Comparison of ENCODE assay signal across 13 mouse cellular contexts in genomic region chr10:94940061-94940460, GRCm38 (mm10). TPM values are rescaled to one million over a fixed set of nuclear protein-coding genes. Genes with fewer than 3 reads are reported as not detected.
DNase-seq lines count a peak whose midpoint lies in the region; ATAC-seq and TF ChIP-seq lines count a peak whose summit lies in the region.
"Had no signal": no experiment of that assay in that cellular context is flagged by ENCODE, and none has a peak within 500 bp of the region (broad histone marks: within the 10 kb centered on the region; RNA-seq: fewer than 3 reads in every experiment).

No protein-coding gene starts in this region.

- no peak for TF ChIP-seq POLR2A in thymus, adult 2 months (IDR thresholded peaks at IDR 0.05; ENCODE audit: control insufficient read depth, extremely low read depth, insufficient read depth, low read length, poor library complexity)

- H3K27me3 ChIP-seq in lung, embryonic 14.5 days (ENCODE audit: insufficient read depth, low read length) = peaks cover 21% of the 10 kb centered on the region
- H3K27me3 ChIP-seq in forebrain, embryonic 12.5 days = peaks cover 16% of the 10 kb centered on the region
- no peaks in the 10 kb centered on the region for H3K27me3 ChIP-seq in hindbrain, postnatal 0 days (ENCODE audit: insufficient read depth, low read length)
- H3K27me3 ChIP-seq in midbrain, postnatal 0 days (ENCODE audit: insufficient read depth, low read length) = no peaks in the 10 kb centered on the region
- H3K27me3 ChIP-seq in thymus, adult 2 months (ENCODE audit: control insufficient read depth, insufficient read depth, low read length) = peaks cover 8% of the 10 kb centered on the region

- no peak for TF ChIP-seq CTCF in lung, embryonic 14.5 days (IDR thresholded peaks at IDR 0.05; ENCODE audit: low read depth)
- TF ChIP-seq CTCF in hindbrain, postnatal 0 days (IDR thresholded peaks at IDR 0.05; ENCODE audit: low read depth) = no peak
- no peak for TF ChIP-seq CTCF in midbrain, postnatal 0 days (IDR thresholded peaks at IDR 0.05)
- no peak for TF ChIP-seq CTCF in thymus, adult 2 months (IDR thresholded peaks at IDR 0.05; ENCODE audit: borderline replicate concordance, control insufficient read depth, extremely low read depth, insufficient read depth, low read length, poor library complexity)

- H3K27ac ChIP-seq in lung, embryonic 14.5 days (ENCODE audit: low read depth) = no peak overlapping the region
- H3K27ac ChIP-seq in forebrain, embryonic 12.5 days = no peak overlapping the region
- H3K27ac ChIP-seq in hindbrain, postnatal 0 days = no peak overlapping the region
- H3K27ac ChIP-seq in midbrain, postnatal 0 days (ENCODE audit: low read depth, low read length) = peak overlapping the region; percentile 62
- no peak overlapping the region for H3K27ac ChIP-seq in thymus, adult 2 months (ENCODE audit: control insufficient read depth, insufficient read depth, low read length)
- H3K27ac ChIP-seq: liver, embryonic 14.5 days had no signal

- no peaks in the 10 kb centered on the region for H3K9me3 ChIP-seq in lung, embryonic 14.5 days (ENCODE audit: low read depth, low read length)
- H3K9me3 ChIP-seq in forebrain, embryonic 12.5 days = no peaks in the 10 kb centered on the region
- H3K9me3 ChIP-seq in hindbrain, postnatal 0 days (ENCODE audit: low read length) = no peaks in the 10 kb centered on the region
- H3K9me3 ChIP-seq in midbrain, postnatal 0 days (ENCODE audit: low read length) = no peaks in the 10 kb centered on the region

- peak; percentile 59 for DNase-seq in lung, embryonic 14.5 days
- DNase-seq in lung, postnatal 25 days (ENCODE audit: low spot score) = no peak
- DNase-seq in hindbrain, postnatal 0 days (ENCODE audit: low spot score) = no peak
- DNase-seq in midbrain, postnatal 0 days (ENCODE audit: low spot score) = no peak
- DNase-seq in thymus, adult 2 months = no peak
- no peak for DNase-seq in urinary bladder, postnatal 36 days (ENCODE audit: low spot score in 2 of 2)
- no peak for DNase-seq in left cerebral cortex, adult 11 months (ENCODE audit: low spot score)
- DNase-seq: gastrocnemius, postnatal 14 days; heart, postnatal 10 days; kidney, adult 8-10 months had no signal

- H3K9ac ChIP-seq in lung, embryonic 14.5 days = no peak overlapping the region
- H3K9ac ChIP-seq in forebrain, embryonic 12.5 days = peak overlapping the region; percentile 29; the same call in 1 of the 2 replicates
- H3K9ac ChIP-seq in hindbrain, postnatal 0 days (replicated peaks; ENCODE audit: low read length) = peak overlapping the region; percentile 9; the same call in 1 of the 2 replicates
- H3K9ac ChIP-seq in midbrain, postnatal 0 days (replicated peaks; ENCODE audit: low read length, poor library complexity, severe bottlenecking) = peak overlapping the region; percentile 51; the same call in 1 of the 2 replicates
- H3K9ac ChIP-seq: liver, embryonic 14.5 days had no signal

- 43% methylated on average over 2 of the region's 2 CpGs for WGBS in lung, embryonic 14.5 days
- 20% methylated on average over 2 of the region's 2 CpGs for WGBS in forebrain, embryonic 12.5 days
- 40% methylated on average over 2 of the region's 2 CpGs for WGBS in hindbrain, postnatal 0 days
- 15% methylated on average over 2 of the region's 2 CpGs for WGBS in midbrain, postnatal 0 days
- WGBS in thymus, adult 2 months = 87% methylated on average over 2 of the region's 2 CpGs

- no peak overlapping the region for H3K4me2 ChIP-seq in lung, embryonic 14.5 days
- peak overlapping the region; percentile 87 for H3K4me2 ChIP-seq in forebrain, embryonic 12.5 days
- H3K4me2 ChIP-seq in hindbrain, postnatal 0 days (ENCODE audit: low read depth, low read length) = peak overlapping the region; percentile 84
- H3K4me2 ChIP-seq in midbrain, postnatal 0 days (ENCODE audit: low read depth, low read length, poor library complexity, severe bottlenecking) = peak overlapping the region; percentile 77

- no peak overlapping the region for H3K4me3 ChIP-seq in lung, embryonic 14.5 days (ENCODE audit: low read depth, low read length)
- peak overlapping the region; percentile 10; the same call in 1 of the 2 replicates for H3K4me3 ChIP-seq in forebrain, embryonic 12.5 days (replicated peaks)
- H3K4me3 ChIP-seq in hindbrain, postnatal 0 days (ENCODE audit: low read length) = peak overlapping the region; percentile 88; the same call in 1 of the 2 replicates
- peak overlapping the region; percentile 92 for H3K4me3 ChIP-seq in midbrain, postnatal 0 days (ENCODE audit: low read depth, low read length)
- H3K4me3 ChIP-seq in thymus, adult 2 months (ENCODE audit: control insufficient read depth, insufficient read depth, low read length) = no peak overlapping the region
- H3K4me3 ChIP-seq: myocyte had no signal

- 0 out of 2 replicates have a peak, but pooled peaks cover 4% of the 10 kb centered on the region for H3K4me1 ChIP-seq in lung, embryonic 14.5 days (ENCODE audit: insufficient read depth)
- peaks cover 41% of the 10 kb centered on the region for H3K4me1 ChIP-seq in forebrain, embryonic 12.5 days
- peaks cover 16% of the 10 kb centered on the region for H3K4me1 ChIP-seq in hindbrain, postnatal 0 days (ENCODE audit: insufficient read depth, low read length)
- peaks cover 7% of the 10 kb centered on the region; the same call in 1 of the 2 replicates for H3K4me1 ChIP-seq in midbrain, postnatal 0 days (ENCODE audit: insufficient read depth, low read length)
- H3K4me1 ChIP-seq in thymus, adult 2 months (replicated peaks; ENCODE audit: control insufficient read depth, insufficient read depth, low read length) = peaks cover 18% of the 10 kb centered on the region

- H3K36me3 ChIP-seq in lung, embryonic 14.5 days (ENCODE audit: insufficient read depth) = no peaks in the 10 kb centered on the region
- no peaks in the 10 kb centered on the region for H3K36me3 ChIP-seq in forebrain, embryonic 12.5 days (replicated peaks)
- no peaks in the 10 kb centered on the region for H3K36me3 ChIP-seq in hindbrain, postnatal 0 days (ENCODE audit: insufficient read depth, low read length)
- H3K36me3 ChIP-seq in midbrain, postnatal 0 days (ENCODE audit: insufficient read depth, low read length) = no peaks in the 10 kb centered on the region
- H3K36me3 ChIP-seq in thymus, adult 2 months (ENCODE audit: control insufficient read depth, insufficient read depth, low read length) = no peaks in the 10 kb centered on the region

- ATAC-seq in lung, embryonic 14.5 days (ENCODE audit: insufficient read depth) = no peak
- ATAC-seq in forebrain, embryonic 12.5 days (ENCODE audit: low FRiP score) = no peak
- ATAC-seq in hindbrain, postnatal 0 days = no peak
- no peak for ATAC-seq in midbrain, postnatal 0 days (ENCODE audit: low FRiP score)

RNA-seq across cellular contexts. Expression of gene Plxnc1, which starts 4.6 kb away (rescaled TPM):
- 10.9 and 11.7 TPM in 2 replicates for polyA plus RNA-seq in lung, embryonic 14.5 days (2014; fragmentation: Nextera tagmentation; extraction: Ambion mirVana)
- 7.3 and 8.8 TPM in 2 replicates for polyA plus RNA-seq in forebrain, embryonic 12.5 days (2016; fragmentation: Nextera tagmentation; extraction: Ambion mirVana)
- total RNA-seq in hindbrain, postnatal 0 days (2014; rRNA removed) = 54.2 and 54.5 TPM in 2 replicates
- polyA plus RNA-seq in hindbrain, postnatal 0 days (2015; fragmentation: Nextera tagmentation; extraction: Ambion mirVana) = 8.7 and 9.9 TPM in 2 replicates
- total RNA-seq in midbrain, postnatal 0 days (2014; rRNA removed) = 78.5 and 79.5 TPM in 2 replicates
- 11.2 and 12.9 TPM in 2 replicates for polyA plus RNA-seq in midbrain, postnatal 0 days (2015; fragmentation: Nextera tagmentation; extraction: Ambion mirVana)
- 8.7 and 9.2 TPM in 2 replicates for polyA plus RNA-seq in thymus, adult 2 months (2012; rRNA removed)
- polyA plus RNA-seq: myocyte had no signal

Comparison
In these comparisons a context has a peak if more than half of its experiments do, and no peak if none do; other contexts are left out.
1. H3K4me3 ChIP-seq: peak in forebrain, embryonic 12.5 days (single experiment), hindbrain, postnatal 0 days (single experiment) and midbrain, postnatal 0 days (single experiment); none in lung, embryonic 14.5 days (single experiment) and thymus, adult 2 months (single experiment).